Mouse (Mus musculus) right cerebral cortex, postnatal 25 days (tissue): ENCODE data around the gene Bpifa1.
"Not testable (repeated sequence)": the region's sequence is repeated elsewhere in the genome, so short reads cannot be mapped to it uniquely, and the experiment has no call there.

Experiments
- DNase-seq: peaks from one replicate; pipeline ENCODE4 v3.0.0; 2022

Bpifa1 gene

GRCm38 (mm10) chr2:154142580-154142979, at the start of gene Bpifa1:
TSS of gene Bpifa1 (plus strand) at chr2:154142880.
- DNase-seq: no peak

GRCm38 (mm10) chr2:154097734-154098133, 44.9 kb upstream of the Bpifa1 start:
- DNase-seq: no peak

- no peak for DNase-seq
These were observed 25.3 kb upstream of the Bpifa1 start for GRCm38 (mm10) chr2:154117381-154117780.

- no peak for DNase-seq
These were observed 12.6 kb upstream of the Bpifa1 start, which contains the start of gene Bpifa3 for GRCm38 (mm10) chr2:154130120-154130519. TSS of gene Bpifa3 (plus strand) at chr2:154130336.

GRCm38 (mm10) chr2:154143735-154144134, 1.1 kb downstream of the Bpifa1 start:
- DNase-seq: no peak

- no peak for DNase-seq
These were observed 4.8 kb downstream of the Bpifa1 start for GRCm38 (mm10) chr2:154147496-154147895.

GRCm38 (mm10) chr2:154158433-154158832, 15.8 kb downstream of the Bpifa1 start:
- no peak for DNase-seq

- DNase-seq: no peak
These were observed 19.6 kb downstream of the Bpifa1 start, which contains the start of gene Bpifa5 for GRCm38 (mm10) chr2:154162307-154162706. TSS of gene Bpifa5 (plus strand) at chr2:154162607.

- DNase-seq: no peak
These were observed 20.6 kb downstream of the Bpifa1 start for GRCm38 (mm10) chr2:154163306-154163705.

GRCm38 (mm10) chr2:154169172-154169571, 26.5 kb downstream of the Bpifa1 start:
- DNase-seq: no peak

- no peak for DNase-seq
These were observed 28.9 kb downstream of the Bpifa1 start for GRCm38 (mm10) chr2:154171621-154172020.

GRCm38 (mm10) chr2:154173313-154173712, 30.6 kb downstream of the Bpifa1 start:
- peak; percentile 18 for DNase-seq

GRCm38 (mm10) chr2:154181900-154182299, 39.2 kb downstream of the Bpifa1 start:
- DNase-seq: not testable (repeated sequence)

GRCm38 (mm10) chr2:154183061-154183460, 40.4 kb downstream of the Bpifa1 start:
- not testable (repeated sequence) for DNase-seq

GRCm38 (mm10) chr2:154185319-154185718, 42.6 kb downstream of the Bpifa1 start:
- DNase-seq: no peak

- DNase-seq: no peak
These were observed 43.1 kb downstream of the Bpifa1 start for GRCm38 (mm10) chr2:154185748-154186147.

GRCm38 (mm10) chr2:154187468-154187867, 44.8 kb downstream of the Bpifa1 start:
- DNase-seq: no peak

GRCm38 (mm10) chr2:154189877-154190434, 47.3 kb downstream of the Bpifa1 start:
- DNase-seq: no peak

GRCm38 (mm10) chr2:154190546-154191258, 48.0 kb downstream of the Bpifa1 start, which contains the start of gene Bpifb1:
TSS of gene Bpifb1 (plus strand) at chr2:154190818.
- DNase-seq: no peak

- DNase-seq: no peak
These were observed 49.5 kb downstream of the Bpifa1 start for GRCm38 (mm10) chr2:154192141-154192540.

- DNase-seq: no peak
These were observed 50.4 kb downstream of the Bpifa1 start for GRCm38 (mm10) chr2:154193071-154193470.

GRCm38 (mm10) chr2:154193994-154194504, 51.4 kb downstream of the Bpifa1 start:
- DNase-seq: no peak

GRCm38 (mm10) chr2:154197036-154197435, 54.4 kb downstream of the Bpifa1 start:
- DNase-seq: no peak
